Mouse (Mus musculus): ENCODE measurements around the gene Srp54c. TPM values are rescaled to one million over a fixed set of nuclear protein-coding genes. Genes with fewer than 3 reads are reported as not detected.
A peak's percentile ranks its signal among the peaks of the same experiment; 100 is the strongest.

Srp54c gene
- polyA plus RNA-seq, 1 experiment from 2014 or later, result 83.2 TPM

GRCm38 (mm10) chr12:55298112-55298511 lies 68.1 kb downstream of the Srp54c start:
- H3K4me1 ChIP-seq (replicated peaks), result peaks cover 25% of the 10 kb centered on the region
- H3K27ac ChIP-seq (replicated peaks), result no peak overlapping the region
- H3K9ac ChIP-seq, result no peak overlapping the region
- no peaks in the 10 kb centered on the region for H3K27me3 ChIP-seq
- 93% methylated on average over 9 of the region's 9 CpGs for WGBS
- peaks cover 49% of the 10 kb centered on the region for H3K36me3 ChIP-seq
- ATAC-seq (ENCODE audit: low read depth), result no peak
- no peak overlapping the region for H3K4me2 ChIP-seq
- no peaks in the 10 kb centered on the region for H3K9me3 ChIP-seq
- H3K4me3 ChIP-seq, result no peak overlapping the region

- H3K4me3 ChIP-seq, result no peak within 1 kb of the TSS
- peaks cover 35% of the 10 kb centered on the region for H3K4me1 ChIP-seq (replicated peaks)
- WGBS, result 88% methylated on average over 5 of the region's 5 CpGs
- H3K9me3 ChIP-seq, result no peaks in the 10 kb centered on the region
- no peaks in the 10 kb centered on the region for H3K27me3 ChIP-seq
- 0 out of 2 replicates have a peak within 1 kb of the TSS, but pooled peaks have one; percentile 22 for H3K9ac ChIP-seq
- no peak for ATAC-seq (ENCODE audit: low read depth)
- peaks cover 39% of the 10 kb centered on the region for H3K36me3 ChIP-seq
- no peak within 1 kb of the TSS for H3K27ac ChIP-seq (replicated peaks)
- H3K4me2 ChIP-seq, result no peak within 1 kb of the TSS
These were observed 69.4 kb downstream of the Srp54c start, which contains the start of gene 1110008L16Rik for GRCm38 (mm10) chr12:55299336-55299735. Gene 1110008L16Rik, plus strand, starts transcription at chr12:55299577.

GRCm38 (mm10) chr12:55300820-55301351 lies 70.9 kb downstream of the Srp54c start:
- Histone ChIP-seq H3K27ac (replicated peaks) (no peak overlapping the region), H3K9ac (peak overlapping the region; percentile 77), H3K27me3 (no peaks in the 10 kb centered on the region), H3K36me3 (peaks cover 25% of the 10 kb centered on the region), H3K9me3 (no peaks in the 10 kb centered on the region), H3K4me3 (peak overlapping the region; percentile 62), H3K4me1 (replicated peaks) (peaks cover 44% of the 10 kb centered on the region), H3K4me2 (peak overlapping the region; percentile 73)
- no peak for ATAC-seq (ENCODE audit: low read depth)
- 86% methylated on average over 3 of the region's 3 CpGs for WGBS

- peak overlapping the region; percentile 62 for H3K4me3 ChIP-seq
- no peaks in the 10 kb centered on the region for H3K27me3 ChIP-seq
- peak overlapping the region; percentile 73 for H3K4me2 ChIP-seq
- H3K27ac ChIP-seq (replicated peaks), result peak overlapping the region; percentile 85
- no peak for ATAC-seq (ENCODE audit: low read depth)
- peaks cover 23% of the 10 kb centered on the region for H3K36me3 ChIP-seq
- H3K9me3 ChIP-seq, result no peaks in the 10 kb centered on the region
- 45% methylated on average over 11 of the region's 11 CpGs for WGBS
- peaks cover 44% of the 10 kb centered on the region for H3K4me1 ChIP-seq (replicated peaks)
- H3K9ac ChIP-seq, result peak overlapping the region; percentile 77
These were observed 71.7 kb downstream of the Srp54c start for GRCm38 (mm10) chr12:55301472-55302300.

- peaks cover 44% of the 10 kb centered on the region for H3K4me1 ChIP-seq (replicated peaks)
- peak; percentile 97 for ATAC-seq (ENCODE audit: low read depth)
- no peaks in the 10 kb centered on the region for H3K27me3 ChIP-seq
- H3K9me3 ChIP-seq, result no peaks in the 10 kb centered on the region
- peak within 1 kb of the TSS; percentile 85 for H3K27ac ChIP-seq (replicated peaks)
- peak within 1 kb of the TSS; percentile 62 for H3K4me3 ChIP-seq
- peak within 1 kb of the TSS; percentile 77 for H3K9ac ChIP-seq
- peak within 1 kb of the TSS; percentile 73 for H3K4me2 ChIP-seq
- under 1% methylated on average over 55 of the region's 55 CpGs for WGBS
- peaks cover 13% of the 10 kb centered on the region for H3K36me3 ChIP-seq
These were observed 72.8 kb downstream of the Srp54c start, which contains the start of gene Ppp2r3c for GRCm38 (mm10) chr12:55302485-55303441. Gene Ppp2r3c, minus strand, starts transcription at chr12:55302998.

GRCm38 (mm10) chr12:55306371-55306770 lies 76.4 kb downstream of the Srp54c start:
- Histone ChIP-seq H3K27ac (replicated peaks) (no peak overlapping the region), H3K4me3 (no peak overlapping the region), H3K9ac (no peak overlapping the region), H3K4me1 (replicated peaks) (peaks cover 25% of the 10 kb centered on the region), H3K36me3 (peaks cover 6% of the 10 kb centered on the region), H3K9me3 (no peaks in the 10 kb centered on the region), H3K27me3 (no peaks in the 10 kb centered on the region), H3K4me2 (no peak overlapping the region)
- ATAC-seq (ENCODE audit: low read depth), result no peak
- WGBS, result over 99% methylated on average over 4 of the region's 4 CpGs

GRCm38 (mm10) chr12:55307566-55307965 lies 77.6 kb downstream of the Srp54c start:
- ATAC-seq (ENCODE audit: low read depth), result no peak
- Histone ChIP-seq H3K27ac (replicated peaks) (no peak overlapping the region), H3K9ac (no peak overlapping the region), H3K4me1 (replicated peaks) (peaks cover 18% of the 10 kb centered on the region), H3K27me3 (no peaks in the 10 kb centered on the region), H3K4me3 (no peak overlapping the region), H3K4me2 (no peak overlapping the region), H3K9me3 (no peaks in the 10 kb centered on the region), H3K36me3 (peaks cover 9% of the 10 kb centered on the region)
- 88% methylated on average over 6 of the region's 6 CpGs for WGBS

- Histone ChIP-seq H3K4me2 (no peak overlapping the region), H3K4me1 (replicated peaks) (peaks cover 14% of the 10 kb centered on the region), H3K27ac (replicated peaks) (no peak overlapping the region), H3K4me3 (no peak overlapping the region), H3K36me3 (peaks cover 9% of the 10 kb centered on the region), H3K9me3 (no peaks in the 10 kb centered on the region), H3K27me3 (no peaks in the 10 kb centered on the region), H3K9ac (no peak overlapping the region)
- 96% methylated on average over 9 of the region's 9 CpGs for WGBS
- ATAC-seq (ENCODE audit: low read depth), result no peak
These were observed 78.8 kb downstream of the Srp54c start for GRCm38 (mm10) chr12:55308731-55309130.

GRCm38 (mm10) chr12:55309501-55309900 lies 79.5 kb downstream of the Srp54c start:
- H3K9ac ChIP-seq, result no peak overlapping the region
- H3K9me3 ChIP-seq, result no peaks in the 10 kb centered on the region
- H3K4me3 ChIP-seq, result no peak overlapping the region
- no peak overlapping the region for H3K27ac ChIP-seq (replicated peaks)
- peaks cover 6% of the 10 kb centered on the region for H3K4me1 ChIP-seq (replicated peaks)
- H3K4me2 ChIP-seq, result no peak overlapping the region
- WGBS, result 86% methylated on average over 8 of the region's 8 CpGs
- H3K36me3 ChIP-seq, result peaks cover 9% of the 10 kb centered on the region
- ATAC-seq (ENCODE audit: low read depth), result no peak
- no peaks in the 10 kb centered on the region for H3K27me3 ChIP-seq

GRCm38 (mm10) chr12:55311841-55312240 lies 81.9 kb downstream of the Srp54c start:
- H3K27me3 ChIP-seq, result no peaks in the 10 kb centered on the region
- H3K27ac ChIP-seq (replicated peaks), result no peak overlapping the region
- ATAC-seq (ENCODE audit: low read depth), result no peak
- no peak overlapping the region for H3K9ac ChIP-seq
- H3K36me3 ChIP-seq, result peaks cover 5% of the 10 kb centered on the region; the same call in 1 of the 2 replicates
- WGBS, result 85% methylated on average over 7 of the region's 7 CpGs
- H3K4me2 ChIP-seq, result no peak overlapping the region
- H3K4me3 ChIP-seq, result no peak overlapping the region
- no peaks in the 10 kb centered on the region for H3K4me1 ChIP-seq (replicated peaks)
- no peaks in the 10 kb centered on the region for H3K9me3 ChIP-seq
